Mouse (Mus musculus) erythroblast, embryonic 14.5 days (primary cell): ENCODE measurements around the gene Cbln1. TPM values are rescaled to one million over a fixed set of nuclear protein-coding genes. Genes with fewer than 3 reads are reported as not detected.

Source experiments
- H3K27me3 ChIP-seq: 2 replicates; pipeline ENCODE4 v1.6.1; 2012; ENCODE audit warnings: inconsistent platforms; ENCODE audit not compliant: control insufficient read depth
- H3K36me3 ChIP-seq: 2 replicates; pipeline ENCODE4 v1.6.1; 2012; ENCODE audit warnings: mild to moderate bottlenecking, inconsistent platforms; ENCODE audit not compliant: control insufficient read depth
- H3K4me1 ChIP-seq: 2 replicates; pipeline ENCODE4 v1.6.1; 2012; ENCODE audit warnings: inconsistent platforms; ENCODE audit not compliant: control insufficient read depth
- H3K4me3 ChIP-seq: replicated peaks from 2 replicates; pipeline ENCODE3; 2012; ENCODE audit warnings: moderate library complexity, mild to moderate bottlenecking, inconsistent platforms
- H3K9me3 ChIP-seq: 2 replicates; pipeline ENCODE4 v1.6.1; 2012; ENCODE audit warnings: low read length, inconsistent platforms, mixed read lengths; ENCODE audit not compliant: control insufficient read depth
- GATA1 ChIP-seq: IDR thresholded peaks from 2 replicates; pipeline ENCODE4 v1.6.1; 2012; ENCODE audit warnings: low read length, inconsistent platforms, mixed read lengths
- TAL1 ChIP-seq: IDR thresholded peaks from 3 replicates; pipeline ENCODE4 v1.6.1; 2012; ENCODE audit warnings: low read length, inconsistent platforms, mixed read lengths
- polyA plus RNA-seq: library from polyadenylated mRNA; stranded (reverse); fragments of >175 nt; gene quantifications from 2 replicates; pipeline ENCODE4 v1.2.3, GENCODE M21; 2012

Gene Cbln1
- polyA plus RNA-seq, 1 experiment = not detected

- peaks cover 32% of the 10 kb centered on the region for H3K27me3 ChIP-seq
Measured at GRCm38 (mm10) chr8:87464446-87464845, 8.0 kb downstream of the Cbln1 start.

GRCm38 (mm10) chr8:87461801-87462200 lies 10.6 kb downstream of the Cbln1 start:
- Histone ChIP-seq H3K4me1 (no peaks in the 10 kb centered on the region), H3K4me3 (no peak overlapping the region), H3K27me3 (peaks cover 7% of the 10 kb centered on the region), H3K36me3 (no peaks in the 10 kb centered on the region), H3K9me3 (no peaks in the 10 kb centered on the region)
- no peak for TF ChIP-seq TAL1
- no peak for TF ChIP-seq GATA1

More at GRCm38 (mm10) chr8:87464446-87464845, 8.0 kb downstream of the Cbln1 start:
- Histone ChIP-seq H3K36me3 (no peaks in the 10 kb centered on the region), H3K4me1 (no peaks in the 10 kb centered on the region), H3K9me3 (no peaks in the 10 kb centered on the region), H3K4me3 (no peak overlapping the region)
- TF ChIP-seq GATA1 = no peak
- TF ChIP-seq TAL1 = no peak

- Histone ChIP-seq H3K36me3 (no peaks in the 10 kb centered on the region), H3K9me3 (no peaks in the 10 kb centered on the region), H3K4me3 (no peak overlapping the region), H3K4me1 (no peaks in the 10 kb centered on the region), H3K27me3 (no peaks in the 10 kb centered on the region)
- TF ChIP-seq GATA1 (no peak), TAL1 (no peak)
Measured at GRCm38 (mm10) chr8:87456949-87457348, 15.5 kb downstream of the Cbln1 start.

GRCm38 (mm10) chr8:87452815-87453214 lies 19.6 kb downstream of the Cbln1 start:
- Histone ChIP-seq H3K36me3 (no peaks in the 10 kb centered on the region), H3K9me3 (no peaks in the 10 kb centered on the region), H3K4me1 (no peaks in the 10 kb centered on the region), H3K4me3 (no peak overlapping the region), H3K27me3 (no peaks in the 10 kb centered on the region)
- no peak for TF ChIP-seq TAL1
- TF ChIP-seq GATA1 = no peak

- Histone ChIP-seq H3K36me3 (no peaks in the 10 kb centered on the region), H3K4me3 (no peak overlapping the region), H3K9me3 (no peaks in the 10 kb centered on the region), H3K4me1 (no peaks in the 10 kb centered on the region), H3K27me3 (no peaks in the 10 kb centered on the region)
- TF ChIP-seq GATA1 = no peak
- TF ChIP-seq TAL1 = no peak
Measured at GRCm38 (mm10) chr8:87451737-87452136, 20.7 kb downstream of the Cbln1 start.

- Histone ChIP-seq H3K9me3 (no peaks in the 10 kb centered on the region), H3K36me3 (no peaks in the 10 kb centered on the region), H3K4me3 (no peak overlapping the region), H3K27me3 (no peaks in the 10 kb centered on the region), H3K4me1 (no peaks in the 10 kb centered on the region)
- TF ChIP-seq TAL1 (no peak), GATA1 (no peak)
Measured at GRCm38 (mm10) chr8:87434592-87434991, 37.8 kb downstream of the Cbln1 start.

- no peak overlapping the region for H3K4me3 ChIP-seq
- H3K36me3 ChIP-seq = no peaks in the 10 kb centered on the region
- TF ChIP-seq GATA1 (no peak), TAL1 (no peak)
- H3K9me3 ChIP-seq = no peaks in the 10 kb centered on the region
- no peaks in the 10 kb centered on the region for H3K27me3 ChIP-seq
- no peaks in the 10 kb centered on the region for H3K4me1 ChIP-seq
Measured at GRCm38 (mm10) chr8:87427188-87427587, 45.2 kb downstream of the Cbln1 start.

GRCm38 (mm10) chr8:87424706-87425105 lies 47.7 kb downstream of the Cbln1 start:
- no peaks in the 10 kb centered on the region for H3K27me3 ChIP-seq
- no peak overlapping the region for H3K4me3 ChIP-seq
- no peaks in the 10 kb centered on the region for H3K4me1 ChIP-seq
- H3K9me3 ChIP-seq = peaks cover 3% of the 10 kb centered on the region; the same call in 1 of the 2 replicates
- H3K36me3 ChIP-seq = no peaks in the 10 kb centered on the region
- TF ChIP-seq GATA1 (no peak), TAL1 (no peak)

GRCm38 (mm10) chr8:87421697-87422096 lies 50.7 kb downstream of the Cbln1 start:
- TF ChIP-seq GATA1 = no peak
- TF ChIP-seq TAL1 = no peak
- H3K4me1 ChIP-seq = no peaks in the 10 kb centered on the region
- no peak overlapping the region for H3K4me3 ChIP-seq
- no peaks in the 10 kb centered on the region for H3K27me3 ChIP-seq
- peaks cover 3% of the 10 kb centered on the region; the same call in 1 of the 2 replicates for H3K9me3 ChIP-seq
- H3K36me3 ChIP-seq = no peaks in the 10 kb centered on the region

Other genes starting within 250 kb of the Cbln1 start
- not detected in 2 replicates for gene 4933402J07Rik, start 91.2 kb upstream of the Cbln1 start, polyA plus RNA-seq